Mouse (Mus musculus) kidney, postnatal 25 days (tissue): ENCODE data around the gene Gm20388.
A peak's percentile ranks its signal among the peaks of the same experiment; 100 is the strongest.

ENCODE experiments used
- DNase-seq, 2 experiments: peaks; one replicate each; pipeline ENCODE4 v3.0.0; 2021; ENCODE audit warnings: mixed read lengths in 2 of 2

Gm20388 gene

DNA sequence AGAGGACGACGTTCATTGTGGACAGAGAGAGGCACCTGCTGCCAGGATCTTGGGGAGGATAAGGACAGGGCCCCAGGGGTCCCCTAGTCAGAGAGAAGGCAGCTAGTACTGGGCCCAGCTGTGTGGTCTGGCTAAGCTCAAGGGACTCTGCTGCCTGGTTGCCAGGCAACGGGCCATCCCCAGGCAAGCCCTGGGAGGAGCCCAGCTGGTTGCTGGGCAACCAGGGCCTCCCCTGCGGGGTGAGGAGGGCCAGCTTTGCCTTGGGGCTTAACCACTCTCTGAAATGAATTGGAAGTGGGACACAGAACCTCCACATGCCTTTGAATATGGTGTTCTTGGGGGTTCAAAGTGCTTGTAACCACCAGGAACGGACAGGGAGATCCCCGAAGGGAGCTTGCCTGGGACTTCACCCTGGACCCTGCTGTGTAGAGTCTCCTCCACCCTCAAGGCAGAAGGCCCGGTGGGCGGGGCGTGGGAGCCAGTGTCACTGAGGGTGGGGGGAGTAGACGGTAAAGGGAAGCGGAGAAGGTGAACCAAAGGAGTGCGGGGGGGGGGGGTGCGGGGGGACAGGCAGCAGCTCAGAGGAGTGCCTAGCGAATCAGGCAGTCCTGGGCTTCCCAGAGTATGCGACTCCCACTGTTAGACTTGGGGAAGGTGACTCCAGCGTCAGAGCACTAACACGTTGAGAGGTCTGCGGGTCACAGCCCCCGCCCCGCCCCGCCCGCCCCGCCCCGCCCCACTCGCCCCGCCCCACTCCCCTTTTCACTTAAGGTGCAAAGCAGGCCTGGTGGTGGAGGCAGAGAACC lies 266.9 kb downstream of the Gm20388 start, which contains the start of gene Fam92b:
Gene Fam92b (minus strand): TSS at position 149 of the 806 bp plus-strand sequence.
- DNase-seq = peak in 1 of 2 experiments; percentile 67

DNA sequence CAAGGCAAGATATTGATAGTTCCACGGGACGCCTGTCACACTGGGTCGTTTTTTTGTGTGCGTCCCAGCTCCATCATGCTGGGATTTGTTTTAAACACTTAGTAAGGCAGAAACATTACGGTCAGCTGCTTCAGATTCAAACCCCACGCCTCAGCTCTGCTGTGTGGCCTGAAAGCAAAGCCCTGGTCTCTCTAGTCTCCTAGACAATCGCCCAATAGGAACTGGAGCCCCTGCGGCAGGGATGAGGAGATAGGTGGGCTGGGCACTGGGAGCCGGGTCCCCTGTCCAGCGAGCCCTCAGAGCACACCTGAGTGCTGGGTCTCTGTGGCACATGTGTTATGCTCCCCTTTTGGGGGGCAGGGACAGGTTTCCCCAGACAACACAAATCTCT lies 267.5 kb downstream of the Gm20388 start:
- DNase-seq = no peak

DNA sequence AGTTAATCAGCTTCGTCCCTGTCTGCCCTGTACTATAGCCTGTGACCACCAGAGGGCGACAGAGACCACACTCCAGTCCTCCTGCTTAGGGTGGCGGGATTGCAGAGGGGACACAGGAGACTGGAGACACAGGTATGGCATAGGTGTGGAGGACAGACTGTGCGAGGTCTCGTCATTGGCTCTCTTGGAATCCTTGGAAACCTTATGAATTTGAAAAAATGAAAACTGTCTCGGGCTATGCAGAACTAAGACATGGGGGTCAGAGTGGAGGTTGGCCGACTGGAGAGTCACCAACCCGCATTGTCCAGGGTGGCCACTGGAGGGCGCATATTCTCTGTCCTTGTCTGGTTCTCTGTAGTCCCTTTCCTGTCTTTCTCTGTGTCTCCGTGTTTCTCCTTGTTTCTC lies 268.4 kb downstream of the Gm20388 start:
- peak; percentile 88 to 93 for DNase-seq

DNA sequence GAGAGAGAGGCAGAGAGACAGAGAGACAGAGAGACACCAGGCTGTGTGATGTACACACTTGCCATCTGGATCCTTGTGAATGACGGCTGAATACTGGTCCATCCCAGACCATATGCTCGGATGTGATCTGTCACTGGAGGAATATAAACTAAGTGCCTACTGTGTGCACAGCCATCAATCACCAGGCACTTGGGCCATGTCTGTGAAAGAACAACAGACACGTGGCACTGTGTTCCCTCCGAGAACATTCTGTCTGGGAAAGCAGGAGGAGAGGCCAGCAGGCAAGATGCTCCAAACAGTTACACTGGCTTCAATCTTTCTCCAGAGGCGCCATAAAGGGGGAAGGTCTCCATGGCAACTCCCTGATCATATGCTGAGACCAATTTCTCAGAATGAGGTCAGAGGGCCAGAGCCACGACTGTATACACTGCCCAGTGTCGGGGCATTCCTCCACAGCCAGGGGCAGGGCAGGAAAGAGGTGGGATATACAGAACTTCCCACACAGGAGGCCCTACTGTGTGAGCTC lies 269.9 kb downstream of the Gm20388 start:
- no peak for DNase-seq

DNA sequence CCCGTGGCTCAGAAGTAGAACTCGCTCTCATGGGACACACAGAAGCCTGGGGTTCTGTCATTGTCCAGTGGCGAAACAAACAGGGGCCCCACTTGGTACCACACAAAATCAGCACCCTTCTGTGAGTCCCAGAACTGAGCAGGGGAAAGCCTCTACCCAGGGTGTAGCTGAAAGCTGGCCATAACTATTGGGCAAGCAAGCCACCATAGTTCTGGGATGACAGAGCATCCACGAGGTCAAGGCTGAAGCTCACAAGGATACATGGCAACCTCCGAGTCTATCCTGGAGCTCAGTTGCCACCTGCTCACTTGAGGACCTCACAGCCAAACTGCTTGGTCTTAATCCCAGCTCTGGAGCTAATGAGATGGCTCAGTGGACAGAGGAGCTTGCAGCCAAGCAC lies 270.6 kb downstream of the Gm20388 start:
- DNase-seq = no peak

DNA sequence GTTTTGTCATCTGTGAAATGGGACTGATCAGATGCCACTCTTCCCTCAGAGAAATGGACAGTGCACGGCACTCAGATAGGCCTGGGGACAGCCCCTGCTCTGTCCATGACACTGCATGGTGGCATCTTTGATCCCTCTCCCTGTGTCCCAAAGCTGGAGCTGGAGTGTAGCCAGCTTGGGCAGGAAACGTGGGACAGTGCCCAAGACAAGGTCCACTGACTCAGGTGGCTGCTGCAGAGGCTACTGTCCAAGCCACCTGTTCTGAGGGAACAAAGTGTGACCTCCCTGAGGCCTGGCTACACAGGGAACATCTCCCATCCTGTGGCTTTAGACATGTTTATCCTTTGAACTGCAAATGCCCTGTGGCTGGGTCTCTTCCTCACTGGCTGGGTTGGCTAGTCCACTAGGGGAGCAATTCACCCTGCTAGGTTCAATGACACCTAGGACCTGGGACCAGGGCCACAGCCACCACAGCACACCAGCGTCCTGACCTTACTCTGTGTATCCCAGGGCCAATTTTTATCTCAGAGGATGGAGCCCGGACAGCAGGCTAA lies 271.3 kb downstream of the Gm20388 start:
- DNase-seq = peak; percentile 42 to 78

DNA sequence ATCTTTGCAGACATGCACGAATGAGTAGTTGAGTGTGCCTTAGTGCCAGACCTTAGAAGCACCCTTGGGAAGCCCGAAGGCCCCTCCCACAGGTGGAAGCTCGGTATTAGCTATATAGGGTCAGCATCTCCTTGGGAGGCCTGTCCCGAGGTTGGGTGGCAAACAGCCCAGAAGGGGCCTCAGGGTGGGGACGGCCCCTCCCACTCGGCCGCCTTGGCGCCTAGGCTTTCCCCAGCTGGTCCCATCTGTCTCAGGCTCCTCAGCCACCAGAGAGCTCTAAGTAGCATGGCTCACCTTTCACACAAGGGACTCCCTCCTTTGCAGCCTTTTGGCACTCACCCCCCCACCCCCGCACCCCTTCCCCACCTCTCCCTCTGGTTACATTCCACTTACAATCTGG lies 273.7 kb downstream of the Gm20388 start:
- peak in 1 of 2 experiments; percentile 64 for DNase-seq

DNA sequence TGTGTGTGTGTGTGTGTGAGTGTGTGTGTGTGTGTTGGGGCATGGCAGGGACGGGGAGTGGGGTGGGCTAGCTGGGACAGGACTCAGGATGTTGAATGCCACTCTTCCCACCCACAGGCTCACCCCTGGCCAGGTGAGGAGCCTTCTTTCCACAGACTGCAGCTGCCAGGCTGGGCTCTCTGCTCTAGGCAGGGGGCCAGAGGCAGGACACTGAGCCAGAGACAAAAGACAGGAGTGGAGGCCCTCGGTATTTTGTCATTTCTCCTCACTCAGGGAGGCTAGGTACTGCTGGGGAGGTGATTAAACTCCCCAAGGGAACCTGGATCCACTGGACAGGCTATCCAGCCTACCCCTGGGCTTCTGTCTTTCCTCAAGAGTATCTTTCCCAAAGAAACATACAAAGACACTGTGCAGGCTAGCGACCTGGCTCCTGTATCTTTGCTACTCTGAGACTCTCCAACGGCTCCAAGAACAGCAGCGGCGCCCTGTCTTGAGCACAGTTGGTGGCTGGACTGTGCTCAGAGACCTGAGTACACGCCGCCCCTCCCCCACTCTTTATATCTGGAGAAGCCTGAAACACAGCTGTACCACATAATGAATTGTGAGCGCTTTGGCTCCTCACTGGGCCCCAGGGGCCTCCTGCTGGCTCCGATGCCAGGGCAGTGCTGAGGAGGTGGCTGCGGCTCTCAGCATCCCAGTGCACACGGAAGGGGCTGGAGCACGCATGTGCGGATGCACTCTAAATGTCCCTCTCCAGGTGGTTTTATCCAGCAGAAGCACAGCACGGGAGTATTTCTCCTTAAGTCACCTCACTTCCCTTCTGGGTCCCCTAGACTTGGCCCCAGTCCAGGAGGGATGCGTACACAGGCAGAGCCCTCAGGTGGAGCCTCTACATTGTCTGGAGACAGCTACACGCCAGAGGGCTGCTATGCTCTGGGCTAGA lies 274.5 kb downstream of the Gm20388 start:
- peak; percentile 67 to 71 for DNase-seq

DNA sequence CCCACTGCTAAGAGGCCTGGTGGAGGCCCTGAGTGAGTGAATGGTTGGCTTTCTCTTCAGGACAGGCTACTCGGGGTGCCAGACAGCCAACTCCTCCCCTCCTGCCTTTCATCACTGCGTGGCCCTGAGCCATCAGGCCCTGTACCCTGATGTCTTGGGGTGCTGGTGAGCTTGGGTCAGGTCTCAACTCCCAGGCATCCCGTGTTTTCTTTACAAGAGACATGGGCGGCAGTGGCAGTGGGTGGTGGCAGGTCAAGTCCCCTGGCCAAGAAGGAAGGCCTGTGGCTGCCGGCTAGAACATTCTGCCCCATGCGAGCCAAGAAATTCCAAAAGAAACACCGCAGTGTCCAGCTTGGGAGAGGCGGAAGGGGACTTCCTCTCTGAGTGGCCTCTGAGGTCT lies 275.8 kb downstream of the Gm20388 start:
- peak; percentile 58 to 86 for DNase-seq

DNA sequence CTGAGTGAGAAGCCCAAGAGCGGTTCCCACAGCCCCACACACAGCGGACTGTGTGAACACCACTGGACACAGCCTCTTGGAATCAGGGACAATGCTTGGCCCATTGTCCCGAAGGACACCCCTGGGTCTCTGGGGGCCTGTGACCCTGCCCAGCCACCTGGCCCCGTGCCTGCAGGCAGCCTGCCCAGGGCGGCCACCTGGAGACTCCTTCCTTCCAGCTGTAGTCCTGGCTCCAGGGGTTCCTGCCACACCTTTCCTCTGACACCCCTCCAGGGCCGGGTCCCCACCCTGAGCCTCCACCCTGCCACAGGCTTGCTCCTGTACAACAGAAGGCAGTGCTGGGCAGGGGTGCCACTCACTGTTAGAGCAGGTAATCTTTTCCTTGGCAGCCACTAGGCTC lies 277.9 kb downstream of the Gm20388 start:
- DNase-seq = peak; percentile 78 to 88

DNA sequence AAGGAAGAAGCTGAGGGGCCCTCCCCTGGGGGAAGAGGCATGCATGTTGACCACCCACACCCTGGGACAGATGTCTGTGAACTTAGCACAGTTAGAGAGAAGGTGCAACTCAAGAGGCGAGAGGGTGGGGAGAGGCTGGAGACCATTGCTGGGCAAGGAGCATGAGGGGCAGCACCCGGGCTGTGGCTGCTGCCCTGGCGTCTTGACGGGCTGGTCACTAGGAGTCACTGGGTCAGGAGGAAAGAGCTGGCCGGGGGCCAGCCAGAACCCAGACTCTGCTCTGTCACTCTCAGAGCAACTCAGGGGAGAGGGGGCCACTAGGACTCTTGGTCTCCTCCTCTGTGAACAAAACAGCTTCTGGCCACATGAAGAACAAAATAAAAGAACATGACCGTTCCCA lies 278.8 kb downstream of the Gm20388 start:
- peak; percentile 55 to 76 for DNase-seq

DNA sequence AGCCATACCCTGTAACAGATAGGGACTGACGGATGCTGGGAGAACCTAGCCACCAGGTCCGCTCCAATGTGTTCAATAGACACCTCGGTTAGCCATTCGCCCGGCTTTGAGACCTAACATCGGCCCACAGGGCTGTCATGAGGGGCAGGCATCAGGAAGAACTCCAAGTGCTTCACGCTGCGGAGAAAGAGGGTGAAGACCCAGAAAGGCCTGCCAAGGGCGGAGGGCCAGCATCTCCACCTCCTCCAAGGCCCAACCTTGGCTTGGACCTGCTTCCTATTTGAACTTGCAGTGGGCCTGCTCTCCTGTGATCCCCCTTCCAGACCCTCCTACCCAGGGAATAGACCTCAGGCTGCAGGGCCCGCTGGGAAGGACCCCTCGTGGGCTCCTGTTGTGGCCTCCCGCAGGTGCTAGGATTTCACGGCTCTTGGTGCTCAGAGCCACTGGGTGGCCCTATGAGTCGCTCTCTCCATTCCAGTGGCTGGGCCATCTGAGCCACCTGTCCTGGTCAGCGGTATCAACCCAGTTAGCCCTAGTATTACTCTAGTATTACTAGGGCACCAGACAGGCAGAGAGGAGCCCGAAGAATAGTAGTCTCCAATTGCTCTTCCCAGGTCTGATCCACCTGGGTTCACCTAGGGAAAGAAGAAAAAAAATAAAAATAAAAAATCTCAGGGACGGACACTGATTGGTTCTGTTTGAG lies 279.6 kb downstream of the Gm20388 start:
- no peak for DNase-seq

DNA sequence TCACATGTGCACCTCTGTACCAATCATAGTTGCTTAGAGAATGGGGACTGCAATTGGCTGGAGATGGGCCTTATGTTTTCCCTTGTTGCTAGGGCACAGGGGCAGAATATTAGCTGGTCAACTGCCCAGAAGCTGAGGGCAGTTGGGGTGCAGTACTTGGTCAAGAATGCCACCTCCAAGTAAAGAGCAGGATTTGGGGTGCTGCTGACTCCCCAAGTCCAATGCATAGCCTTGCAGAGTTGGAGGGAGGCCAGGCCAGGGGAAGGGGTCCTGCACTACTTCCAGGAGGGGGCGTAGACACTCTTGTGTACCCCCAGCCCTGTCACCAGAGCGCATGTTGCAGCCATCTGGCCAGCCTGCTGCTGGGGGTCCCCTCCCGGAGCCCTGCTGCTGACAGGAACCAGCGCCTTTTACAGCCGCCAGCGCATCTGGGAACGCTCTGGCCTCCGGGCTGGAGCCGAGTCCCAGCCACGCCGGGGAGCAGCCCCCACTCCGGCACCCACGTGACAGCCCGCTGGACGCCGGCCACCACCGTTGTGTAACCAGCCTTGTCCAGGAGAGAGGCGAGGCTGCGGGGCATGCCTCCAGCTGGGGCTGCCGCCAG lies 280.3 kb downstream of the Gm20388 start:
- DNase-seq = peak; percentile 95 to 97

DNA sequence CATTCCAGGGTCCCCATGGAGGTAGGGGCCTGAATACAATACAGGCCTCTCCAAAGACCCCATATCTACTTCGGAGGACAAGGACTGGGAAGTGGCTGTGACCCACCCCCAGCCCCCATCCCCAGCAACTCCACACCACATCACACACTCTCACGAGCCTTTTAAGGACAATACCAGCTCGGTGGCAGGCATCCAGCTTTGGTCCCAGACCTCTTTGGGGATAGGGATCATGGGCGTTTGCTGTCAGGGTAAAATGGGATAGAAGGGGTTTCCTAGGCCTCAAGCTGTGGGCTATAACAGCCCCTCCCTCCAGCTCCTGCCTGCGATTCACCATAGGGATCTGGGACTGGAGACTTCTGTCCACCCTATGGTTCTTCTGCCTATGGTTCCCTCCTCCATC lies 281.0 kb downstream of the Gm20388 start:
- no peak for DNase-seq

DNA sequence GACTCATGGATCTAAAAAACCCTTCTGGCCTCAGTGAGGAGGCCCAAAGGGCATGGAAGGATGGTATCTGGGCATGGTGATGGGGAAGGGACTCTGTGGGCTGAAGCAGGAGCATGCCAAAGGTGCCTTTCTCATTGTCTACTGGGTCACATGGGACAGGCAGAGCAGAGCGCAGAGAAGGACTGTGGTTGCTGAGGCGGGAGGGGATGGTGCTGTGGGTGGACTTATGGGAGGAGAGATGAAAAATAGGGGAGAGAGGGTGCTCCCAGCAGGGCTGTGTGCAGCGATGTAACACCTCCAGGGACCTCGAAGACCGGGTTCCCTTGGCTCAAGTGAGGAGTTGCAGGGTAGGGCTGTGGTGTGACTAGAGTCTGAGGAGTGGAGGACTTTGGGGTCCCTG lies 281.5 kb downstream of the Gm20388 start:
- no peak for DNase-seq

DNA sequence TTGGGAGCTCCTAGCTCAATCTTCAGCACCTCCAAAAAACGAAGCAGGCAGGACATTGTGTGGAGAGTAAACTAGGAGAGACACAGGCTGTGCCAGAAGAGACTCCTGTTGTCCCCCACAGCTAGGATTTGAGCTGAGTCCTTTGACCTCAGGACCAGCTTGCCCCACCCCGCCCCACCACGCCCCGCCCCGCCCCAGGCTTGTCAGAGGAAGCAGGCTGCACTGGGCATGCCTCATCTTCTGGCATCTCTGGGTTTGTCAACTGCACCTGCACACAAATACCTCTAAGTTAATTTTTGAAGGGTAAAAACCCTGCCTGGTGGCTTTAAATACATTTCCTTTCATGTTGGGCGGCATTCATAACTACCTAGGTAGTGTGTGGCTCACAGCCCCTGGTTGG lies 290.7 kb downstream of the Gm20388 start:
- no peak for DNase-seq

DNA sequence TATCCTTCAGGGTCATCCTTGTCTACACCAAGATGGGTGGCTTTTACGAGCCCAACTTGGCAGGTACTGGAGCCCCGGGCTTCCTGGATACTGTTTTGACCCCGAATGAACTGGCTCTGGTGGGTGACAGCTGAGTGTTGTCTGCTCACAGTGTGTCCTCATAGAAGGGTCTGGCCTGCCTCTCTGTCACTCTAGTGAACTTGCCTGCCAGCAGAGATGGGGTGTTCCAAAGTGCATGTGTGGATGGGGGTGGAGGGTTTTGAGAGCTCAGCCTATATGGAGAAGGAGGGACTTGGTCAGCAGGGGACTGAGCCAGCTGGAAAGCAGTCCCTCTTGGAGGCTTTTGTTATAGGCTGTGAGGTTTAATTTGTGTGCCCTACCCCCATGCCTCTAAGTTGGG lies 291.9 kb downstream of the Gm20388 start:
- no peak for DNase-seq

DNA sequence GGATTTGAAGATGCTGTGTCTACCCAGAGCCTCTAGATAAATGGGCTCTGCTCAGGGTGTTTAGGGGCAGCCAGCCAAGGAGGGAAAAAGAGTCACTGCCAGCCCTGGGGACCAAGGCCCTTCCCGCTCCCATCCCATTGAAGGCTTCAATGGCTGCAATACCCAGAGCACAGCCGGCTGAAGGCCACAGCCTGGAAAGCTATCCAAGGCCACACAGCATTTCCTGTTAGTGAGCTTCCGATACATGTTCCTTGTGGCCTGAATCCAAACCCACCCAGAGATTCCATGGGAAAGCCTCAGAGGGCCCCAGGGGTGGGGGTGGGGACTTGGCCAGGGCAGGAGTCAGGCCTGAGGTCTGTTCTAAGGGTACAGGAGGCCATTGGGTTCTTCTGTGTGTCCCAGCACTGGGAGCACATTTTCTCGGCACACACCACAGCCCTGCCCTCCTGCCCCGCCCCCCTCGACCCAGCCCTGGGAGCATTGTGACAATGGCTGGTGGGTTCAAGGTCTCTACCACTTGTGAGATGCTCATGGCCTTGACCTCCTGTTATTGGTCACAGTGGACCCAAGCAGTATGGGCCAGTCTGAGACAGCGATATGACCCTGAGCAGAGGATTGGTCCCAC lies 294.2 kb downstream of the Gm20388 start:
- DNase-seq = peak; percentile 71 to 84

DNA sequence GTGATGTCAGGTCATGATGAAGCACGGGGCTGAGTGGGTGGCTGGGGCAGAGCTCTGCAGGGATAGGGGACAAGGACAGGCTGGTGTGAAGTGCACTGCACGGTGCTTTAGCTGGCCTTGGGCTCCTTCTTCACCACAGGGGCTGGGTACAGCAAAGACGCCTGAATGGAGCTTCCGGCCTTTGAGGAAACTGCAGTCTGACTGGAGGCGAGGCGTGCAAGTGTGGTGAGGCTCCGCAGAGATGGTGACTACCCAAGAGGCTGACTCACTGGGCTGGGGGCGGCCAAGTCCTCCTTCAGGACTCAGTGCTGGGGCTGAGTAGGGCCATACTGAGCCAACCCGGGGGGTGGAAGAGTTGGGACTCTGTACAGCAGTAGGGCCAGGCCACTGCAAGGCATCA lies 295.3 kb downstream of the Gm20388 start:
- no peak for DNase-seq

DNA sequence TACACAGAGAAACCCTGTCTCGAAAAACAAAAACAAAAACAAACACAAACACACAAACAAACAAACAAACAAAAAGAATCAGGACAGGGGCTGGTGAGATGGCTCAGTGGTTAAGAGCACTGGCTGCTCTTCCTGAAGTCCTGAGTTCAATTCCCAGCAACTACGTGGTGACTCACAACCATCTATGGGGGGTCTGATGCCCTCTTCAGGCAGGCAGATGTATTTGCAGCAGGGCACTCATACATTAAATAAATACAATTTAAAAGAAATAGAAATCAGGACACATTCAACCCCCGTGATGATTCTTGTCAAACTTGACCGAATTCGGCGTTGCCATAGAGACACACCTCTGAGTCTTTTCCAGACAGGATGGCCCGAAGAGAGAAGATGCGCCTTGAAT lies 296.7 kb downstream of the Gm20388 start:
- no peak for DNase-seq

DNA sequence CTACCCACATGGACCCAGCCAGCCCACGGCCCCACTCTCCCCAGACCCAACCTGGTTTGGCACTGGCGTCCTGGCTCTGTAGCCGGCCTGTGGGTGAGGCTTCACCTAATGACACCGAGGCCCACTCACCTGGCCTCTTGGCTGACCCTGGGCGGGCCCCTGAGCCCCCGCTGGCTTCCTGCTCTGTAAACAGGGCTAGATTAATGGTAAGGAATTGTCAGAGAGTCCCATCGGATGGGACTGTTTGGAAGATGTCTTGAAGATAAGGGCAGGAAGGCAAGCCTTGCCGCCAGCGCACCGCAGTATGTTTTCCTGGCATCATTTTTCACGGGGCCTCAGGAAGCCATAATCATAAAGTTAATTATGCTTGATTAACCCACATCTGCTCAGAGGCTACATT lies 297.5 kb downstream of the Gm20388 start:
- DNase-seq = no peak

DNA sequence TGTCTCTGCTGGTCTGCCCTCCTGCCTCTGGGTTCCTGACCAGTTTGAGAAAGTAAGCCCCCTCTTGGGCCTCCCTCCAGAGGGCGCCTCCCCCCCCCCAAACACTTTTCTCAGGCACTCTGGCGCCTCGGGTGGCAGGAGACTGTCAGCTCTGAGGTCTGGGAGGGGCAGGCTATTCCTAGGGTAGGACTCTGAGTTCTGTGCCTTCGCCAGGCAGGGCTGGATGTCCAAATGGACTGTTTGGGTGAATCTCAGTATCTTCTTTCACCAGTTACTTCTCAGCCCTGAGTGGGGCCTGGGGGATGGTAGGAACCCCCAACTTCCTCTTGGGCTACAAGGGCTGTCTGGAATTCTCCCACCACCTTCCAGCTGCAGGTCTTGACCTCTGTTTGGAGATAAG lies 300.7 kb downstream of the Gm20388 start:
- DNase-seq = no peak
